Mouse (Mus musculus) heart, postnatal 0 days (tissue): Measurements from ENCODE around the gene Mnat1.

Experiments
- CTCF ChIP-seq: IDR thresholded peaks from 2 replicates; pipeline ENCODE4 v1.5.1; 2016; ENCODE audit warnings: antibody characterized with exemption, control low read depth, low read depth
- EP300 ChIP-seq: IDR thresholded peaks from 2 replicates; pipeline ENCODE4 v1.6.1; 2016; ENCODE audit warnings: antibody characterized with exemption, low read depth

- TF ChIP-seq CTCF, result no peak
- TF ChIP-seq EP300, result no peak
These were observed 28.9 kb upstream of the Mnat1 start for GRCm38 (mm10) chr12:73094605-73095004.
